Mouse (Mus musculus) cortical plate, adult 2 months (tissue): ENCODE results near the gene Aida.

Source experiments
- CTCF ChIP-seq: fragments of 200-500 bp; IDR thresholded peaks from 2 replicates; pipeline ENCODE4 v1.5.1; 2011; ENCODE audit warnings: mild to moderate bottlenecking, control low read depth, low read length; ENCODE audit not compliant: insufficient read depth; ENCODE audit errors: extremely low read depth
- POLR2A ChIP-seq: fragments of 200-500 bp; IDR thresholded peaks from 2 replicates; pipeline ENCODE4 v1.6.1; 2011; ENCODE audit warnings: mild to moderate bottlenecking, low read length, control low read depth; ENCODE audit not compliant: insufficient read depth; ENCODE audit errors: extremely low read depth

- TF ChIP-seq CTCF (no peak), POLR2A (no peak)
Measured at GRCm38 (mm10) chr1:183252574-183252973, 43.8 kb upstream of the Aida start.
